Comparison of ENCODE assay signal across 30 mouse cellular contexts in genomic region chr1:16023136-16023535, GRCm38 (mm10).
DNase-seq lines count a peak whose midpoint lies in the region; ATAC-seq lines count a peak whose summit lies in the region.
"Had no signal": no experiment of that assay in that cellular context is flagged by ENCODE, and none has a peak within 500 bp of the region (broad histone marks: within the 10 kb centered on the region; RNA-seq: fewer than 3 reads in every experiment).

No protein-coding gene starts in this region.

- H3K4me1 ChIP-seq in intestine, embryonic 16.5 days (ENCODE audit: control insufficient read depth, insufficient read depth, low read length): no peaks in the 10 kb centered on the region
- no peaks in the 10 kb centered on the region for H3K4me1 ChIP-seq in intestine, embryonic 15.5 days (replicated peaks)
- H3K4me1 ChIP-seq: embryonic facial prominence, embryonic 10.5 days; embryonic facial prominence, embryonic 13.5 days; forebrain, embryonic 12.5 days; forebrain, embryonic 15.5 days; heart, embryonic 10.5 days; heart, embryonic 13.5 days had no signal

- no peak overlapping the region for H3K4me2 ChIP-seq in intestine, embryonic 16.5 days (ENCODE audit: low read depth, low read length)
- H3K4me2 ChIP-seq in intestine, embryonic 15.5 days (replicated peaks): no peak overlapping the region
- H3K4me2 ChIP-seq: embryonic facial prominence, embryonic 13.5 days; forebrain, embryonic 12.5 days; forebrain, embryonic 15.5 days; heart, embryonic 13.5 days; hindbrain, embryonic 14.5 days had no signal

- ATAC-seq in intestine, embryonic 16.5 days: peak; percentile 16; the same call in 1 of the 2 replicates
- no peak for ATAC-seq in intestine, embryonic 15.5 days
- ATAC-seq: activated CD4-positive, CD25-positive, alpha-beta regulatory T cell, adult 4 months; CD4-positive, CD25-positive, alpha-beta regulatory T cell, adult 4 months; forebrain, embryonic 15.5 days; hindbrain, postnatal 0 days; inflammation-experienced regulatory T-cells, adult 6 months had no signal

- H3K9ac ChIP-seq in intestine, embryonic 16.5 days (ENCODE audit: low read depth, low read length): no peak overlapping the region
- no peak overlapping the region for H3K9ac ChIP-seq in intestine, embryonic 15.5 days
- H3K9ac ChIP-seq: embryonic facial prominence, embryonic 13.5 days; forebrain, embryonic 12.5 days; forebrain, embryonic 15.5 days; heart, embryonic 13.5 days; hindbrain, embryonic 14.5 days had no signal

- DNase-seq in thymus, postnatal 4 days: peak; percentile 20
- no peak for DNase-seq in thymus, postnatal 25 days
- DNase-seq in naive thymus-derived CD4-positive, alpha-beta T cell, adult 2 months (ENCODE audit: low read depth): peak; percentile 9
- no peak for DNase-seq in frontal cortex, postnatal 14 days (ENCODE audit: low spot score in 2 of 2)
- DNase-seq: adrenal gland, adult 8-10 months; adrenal gland, postnatal 25 days; B cell, adult 2 months; cerebellum, adult 11-12 months; cerebellum, adult 8-10 months; cerebellum, postnatal 10 days; cerebellum, postnatal 36 days; embryo, embryonic 11 days; gastrocnemius, postnatal 14 days; heart, adult 18-20 months; heart, postnatal 14 days; heart, postnatal 4 days had no signal

- H3K27ac ChIP-seq in intestine, embryonic 16.5 days (ENCODE audit: low read length): no peak overlapping the region
- no peak overlapping the region for H3K27ac ChIP-seq in intestine, embryonic 15.5 days
- H3K27ac ChIP-seq: embryonic facial prominence, embryonic 10.5 days; embryonic facial prominence, embryonic 13.5 days; forebrain, embryonic 12.5 days; forebrain, embryonic 15.5 days; heart, embryonic 10.5 days; heart, embryonic 13.5 days; hindbrain, embryonic 14.5 days; hindbrain, postnatal 0 days had no signal

- no peaks in the 10 kb centered on the region for H3K36me3 ChIP-seq in intestine, embryonic 16.5 days (ENCODE audit: control insufficient read depth, insufficient read depth, low read length)
- H3K36me3 ChIP-seq in intestine, embryonic 15.5 days: no peaks in the 10 kb centered on the region
- H3K36me3 ChIP-seq: embryonic facial prominence, embryonic 10.5 days; embryonic facial prominence, embryonic 13.5 days; forebrain, embryonic 12.5 days; forebrain, embryonic 15.5 days; heart, embryonic 10.5 days; heart, embryonic 13.5 days had no signal

- no peaks in the 10 kb centered on the region for H3K27me3 ChIP-seq in intestine, embryonic 16.5 days (replicated peaks; ENCODE audit: control insufficient read depth, insufficient read depth, low read length)
- H3K27me3 ChIP-seq in intestine, embryonic 15.5 days (replicated peaks): no peaks in the 10 kb centered on the region
- H3K27me3 ChIP-seq: embryonic facial prominence, embryonic 13.5 days; forebrain, embryonic 12.5 days; forebrain, embryonic 15.5 days; heart, embryonic 13.5 days had no signal

- H3K9me3 ChIP-seq in intestine, embryonic 16.5 days (ENCODE audit: control insufficient read depth, low read length): no peaks in the 10 kb centered on the region
- no peaks in the 10 kb centered on the region for H3K9me3 ChIP-seq in intestine, embryonic 15.5 days
- H3K9me3 ChIP-seq: embryonic facial prominence, embryonic 10.5 days; embryonic facial prominence, embryonic 13.5 days; forebrain, embryonic 12.5 days; forebrain, embryonic 15.5 days; heart, embryonic 10.5 days; heart, embryonic 13.5 days had no signal

- H3K4me3 ChIP-seq in intestine, embryonic 16.5 days (ENCODE audit: low read length): no peak overlapping the region
- H3K4me3 ChIP-seq in intestine, embryonic 15.5 days (replicated peaks): no peak overlapping the region
- H3K4me3 ChIP-seq: embryonic facial prominence, embryonic 10.5 days; embryonic facial prominence, embryonic 13.5 days; erythroblast, embryonic 14.5 days; forebrain, embryonic 12.5 days; forebrain, embryonic 15.5 days; heart, embryonic 10.5 days; heart, embryonic 13.5 days had no signal

- 62% methylated on average over 1 of the region's 1 CpGs for WGBS in intestine, embryonic 16.5 days
- WGBS in intestine, embryonic 15.5 days: 45% methylated on average over 1 of the region's 1 CpGs

Comparison
In these comparisons a context has a peak if more than half of its experiments do, and no peak if none do; other contexts are left out.
1. DNase-seq: peak in thymus, postnatal 4 days (single experiment) and naive thymus-derived CD4-positive, alpha-beta T cell, adult 2 months (single experiment); none in thymus, postnatal 25 days (single experiment) and frontal cortex, postnatal 14 days (0 of 2).